Mouse (Mus musculus) G1E (cell line): ENCODE results near the gene Aspdh.

Experiments used
- CTCF ChIP-seq: IDR thresholded peaks from 2 replicates; pipeline ENCODE4 v1.5.1; 2012; ENCODE audit warnings: low read depth, low read length, inconsistent platforms, mixed read lengths
- POLR2AphosphoS5 ChIP-seq: IDR thresholded peaks from 2 replicates; pipeline ENCODE4 v1.6.1; 2012; ENCODE audit warnings: low read depth, low read length, inconsistent platforms; ENCODE audit not compliant: insufficient replicate concordance
- TAL1 ChIP-seq: conservative IDR thresholded peaks from 2 replicates; pipeline ENCODE4 v1.6.1; 2012; ENCODE audit warnings: low read depth, low read length, inconsistent platforms, mixed read lengths

DNA sequence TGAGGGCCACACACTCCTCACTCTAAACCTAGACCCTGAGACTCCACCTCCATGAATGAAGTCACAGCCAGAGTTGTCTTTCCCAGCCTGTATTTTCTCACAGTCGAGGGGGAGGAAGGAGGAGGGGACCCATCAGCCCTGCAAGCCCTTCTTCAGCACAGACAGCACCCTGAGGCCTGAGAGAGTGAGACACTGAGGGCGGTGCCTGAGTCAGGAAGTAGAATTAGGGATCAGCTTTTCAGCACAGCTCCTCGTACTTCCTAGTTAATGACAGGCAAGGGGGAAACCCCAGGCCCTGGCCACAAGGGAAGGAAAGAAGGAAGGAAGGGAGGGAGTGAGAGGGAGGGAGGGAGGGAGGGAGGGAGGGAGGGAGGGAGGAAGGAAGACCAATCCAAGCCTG, 11.9 kb upstream of the Aspdh start:
- TF ChIP-seq POLR2AphosphoS5 (no peak), CTCF (no peak), TAL1 (no peak)
